Mouse (Mus musculus): ENCODE measurements around the gene Lypd6b.

The Lypd6b gene

GRCm38 (mm10) chr2:49770440-49770839 lies 17.0 kb upstream of the Lypd6b start:
- no peak for DNase-seq (ENCODE audit: low spot score in 2 of 2)

- DNase-seq (ENCODE audit: low spot score in 2 of 2): no peak
Observed at GRCm38 (mm10) chr2:49771172-49771571, 16.3 kb upstream of the Lypd6b start.

DNA sequence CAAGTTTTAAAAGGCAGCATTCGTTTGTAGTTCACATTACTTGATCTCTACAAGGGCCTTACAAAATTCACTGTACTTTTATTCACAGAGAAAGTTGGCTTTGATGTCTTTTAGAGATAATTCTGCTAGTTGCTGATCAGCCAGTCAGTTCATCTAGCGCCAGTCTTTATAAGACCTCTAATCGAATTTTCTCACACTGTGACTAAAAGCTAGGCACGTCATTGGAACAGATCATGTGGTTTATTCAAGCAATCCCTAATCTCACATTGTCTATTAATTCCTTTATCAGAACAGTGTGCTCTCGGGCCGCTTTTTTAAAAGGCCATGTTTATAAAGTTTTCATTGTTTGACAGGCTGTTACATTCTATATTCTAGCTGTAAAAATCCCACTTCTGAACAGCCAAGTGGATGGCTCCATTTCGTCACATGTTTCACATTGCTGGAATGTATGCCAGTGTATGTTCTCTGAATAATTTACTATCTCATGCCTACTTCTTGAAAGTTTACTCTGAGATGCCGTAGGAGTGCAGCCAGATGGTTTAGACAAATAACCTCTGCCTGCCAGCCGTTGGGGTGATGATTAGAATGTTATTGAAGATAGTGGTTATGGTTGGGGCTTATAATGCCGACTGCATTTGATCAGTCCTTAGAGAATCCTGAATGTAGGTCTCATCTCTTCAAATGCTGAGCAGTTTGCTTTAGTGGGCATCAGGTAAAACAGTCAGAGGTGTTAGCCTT lies 14.1 kb upstream of the Lypd6b start:
- DNase-seq (ENCODE audit: low spot score in 2 of 2): no peak

DNA sequence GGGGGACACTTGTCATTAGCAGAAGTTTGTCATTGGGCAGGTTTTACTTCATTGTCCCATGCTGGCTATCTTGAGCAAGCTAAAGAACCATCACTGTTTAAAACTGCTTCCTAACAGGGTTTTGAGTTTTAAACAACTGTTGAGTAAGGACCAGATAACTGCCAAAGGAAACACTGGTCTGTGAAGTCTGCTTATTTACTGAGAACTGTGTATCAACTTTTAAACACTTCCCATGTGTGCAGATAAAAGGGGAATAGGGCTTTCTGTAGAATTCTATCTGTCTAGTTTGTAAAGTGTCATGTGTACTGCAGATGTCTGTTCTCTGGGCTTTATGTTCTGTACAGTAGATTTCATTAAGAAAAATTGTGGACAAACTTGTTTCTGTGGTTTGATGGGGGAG lies 13.3 kb upstream of the Lypd6b start:
- DNase-seq (ENCODE audit: low spot score in 2 of 2): no peak

DNA sequence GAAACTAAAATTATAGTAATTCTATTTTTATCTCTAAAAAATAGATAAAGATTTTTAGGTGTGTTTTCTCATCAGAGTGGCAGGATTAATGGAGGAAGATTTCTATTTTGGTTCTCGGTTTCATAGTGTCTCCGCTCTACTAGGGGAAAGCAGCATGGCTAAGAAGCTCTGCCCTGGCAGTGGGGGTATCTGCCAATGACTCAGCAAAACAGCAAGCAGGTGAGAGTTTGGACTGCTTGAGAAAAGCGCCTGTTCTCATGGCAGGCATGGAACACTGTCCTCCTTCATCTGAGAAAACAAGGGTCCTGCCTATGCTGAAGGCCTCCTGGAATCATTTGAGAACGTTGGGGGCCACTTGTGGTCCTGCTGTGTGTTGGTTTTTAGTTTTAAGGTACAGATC lies 12.3 kb upstream of the Lypd6b start:
- no peak for DNase-seq (ENCODE audit: low spot score in 2 of 2)

GRCm38 (mm10) chr2:49775735-49776134 lies 11.8 kb upstream of the Lypd6b start:
- no peak for DNase-seq (ENCODE audit: low spot score in 2 of 2)

DNA sequence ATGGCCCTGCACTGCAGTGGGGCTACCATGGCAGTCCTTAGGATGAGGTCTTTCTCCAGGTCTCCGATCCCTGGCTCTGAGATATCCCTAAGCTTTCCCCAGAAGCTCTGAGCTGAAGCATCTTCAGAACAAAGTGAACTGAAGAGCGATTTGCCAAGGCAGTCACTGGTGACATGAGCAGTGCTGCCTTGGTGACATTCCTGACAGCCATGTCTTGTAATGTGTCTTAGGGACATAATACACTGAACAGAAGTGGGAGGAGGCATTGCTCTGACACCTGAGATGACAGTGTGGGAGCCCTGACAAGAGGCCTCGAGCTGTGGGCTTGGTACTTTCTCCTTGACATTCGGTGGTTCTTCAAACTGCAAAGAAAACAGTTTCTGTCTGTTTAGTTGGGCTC lies 11.1 kb upstream of the Lypd6b start:
- DNase-seq (ENCODE audit: low spot score in 2 of 2): no peak

DNA sequence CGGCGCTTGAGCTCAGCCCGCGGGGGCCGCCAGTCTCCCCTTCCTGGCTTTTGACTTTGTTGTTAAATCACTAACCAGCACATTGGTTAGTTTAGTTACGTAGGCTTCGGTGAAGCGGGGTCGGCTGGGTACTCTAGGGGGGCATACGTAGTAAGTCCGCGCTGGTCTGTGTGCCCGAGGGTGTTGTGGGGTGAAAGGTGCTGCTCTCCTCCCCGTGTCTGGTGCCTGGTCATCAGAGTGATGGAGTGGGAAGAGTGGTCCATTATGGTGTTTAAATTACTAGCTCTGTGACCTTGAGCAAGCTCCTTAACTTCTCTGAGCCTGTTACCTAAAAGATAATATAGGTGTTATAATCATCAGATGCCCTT lies 547 bp downstream of the Lypd6b start:
- no peak for DNase-seq (ENCODE audit: low spot score in 2 of 2)

DNA sequence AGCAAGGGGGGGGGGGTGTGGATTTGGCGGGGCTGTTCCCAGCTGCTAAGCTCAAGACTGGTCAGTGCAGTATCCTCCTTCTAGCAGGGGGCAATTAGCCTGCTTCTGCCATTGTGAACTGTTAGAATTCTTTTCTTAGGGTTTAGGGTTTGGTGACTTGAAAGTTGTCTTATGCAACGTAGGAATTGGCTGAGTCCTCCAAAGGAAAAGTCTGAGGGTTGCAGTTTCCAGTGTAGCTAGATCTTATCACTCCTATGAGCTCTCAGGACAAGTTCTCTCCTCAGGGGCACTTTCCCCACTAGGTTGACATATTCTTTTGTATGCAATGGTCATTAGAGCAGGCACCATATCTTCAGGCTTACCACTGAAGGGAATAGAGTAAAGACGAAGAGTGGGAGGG lies 1.2 kb downstream of the Lypd6b start:
- no peak for DNase-seq (ENCODE audit: low spot score in 2 of 2)

GRCm38 (mm10) chr2:49789078-49789477 lies 1.6 kb downstream of the Lypd6b start:
- DNase-seq (ENCODE audit: low spot score in 2 of 2): no peak

- no peak for DNase-seq (ENCODE audit: low spot score in 2 of 2)
Observed at GRCm38 (mm10) chr2:49789504-49789903, 2.0 kb downstream of the Lypd6b start.

DNA sequence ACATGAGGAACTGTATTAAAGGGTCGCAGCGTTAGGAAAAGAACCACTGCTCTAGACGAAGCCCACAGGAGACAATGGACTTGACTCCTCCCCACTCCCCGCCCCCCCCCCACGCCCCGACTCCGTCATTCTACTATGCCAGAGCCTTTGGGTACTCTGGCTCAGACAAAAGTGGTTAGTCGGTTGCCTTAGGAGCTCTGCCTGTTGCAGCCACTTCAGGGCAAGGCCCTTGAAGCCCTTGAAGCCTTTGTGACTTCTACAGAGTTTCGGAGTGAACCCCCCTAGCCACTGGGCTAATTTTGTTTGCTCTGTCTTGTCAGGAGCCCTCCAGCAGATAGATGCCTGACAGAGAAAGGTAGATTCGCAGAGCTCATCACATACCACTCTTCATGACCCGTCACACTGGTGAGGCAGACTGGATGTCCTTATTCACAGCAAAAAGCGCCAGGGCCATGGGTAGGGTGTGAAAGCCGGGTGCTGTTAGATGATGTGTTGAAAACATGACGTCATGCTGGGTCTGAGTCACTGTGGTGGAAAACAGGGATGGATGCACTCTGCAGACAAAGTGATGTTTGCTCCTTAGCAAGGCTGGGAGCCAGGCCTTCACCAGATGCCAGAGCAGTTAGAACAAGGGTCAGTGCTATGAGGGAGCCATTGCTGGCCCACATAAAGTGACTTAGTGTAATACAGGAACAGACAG lies 10.1 kb downstream of the Lypd6b start:
- no peak for DNase-seq (ENCODE audit: low spot score in 2 of 2)

- DNase-seq (ENCODE audit: low spot score in 2 of 2): no peak
Observed at GRCm38 (mm10) chr2:49804448-49804847, 17.0 kb downstream of the Lypd6b start.

DNA sequence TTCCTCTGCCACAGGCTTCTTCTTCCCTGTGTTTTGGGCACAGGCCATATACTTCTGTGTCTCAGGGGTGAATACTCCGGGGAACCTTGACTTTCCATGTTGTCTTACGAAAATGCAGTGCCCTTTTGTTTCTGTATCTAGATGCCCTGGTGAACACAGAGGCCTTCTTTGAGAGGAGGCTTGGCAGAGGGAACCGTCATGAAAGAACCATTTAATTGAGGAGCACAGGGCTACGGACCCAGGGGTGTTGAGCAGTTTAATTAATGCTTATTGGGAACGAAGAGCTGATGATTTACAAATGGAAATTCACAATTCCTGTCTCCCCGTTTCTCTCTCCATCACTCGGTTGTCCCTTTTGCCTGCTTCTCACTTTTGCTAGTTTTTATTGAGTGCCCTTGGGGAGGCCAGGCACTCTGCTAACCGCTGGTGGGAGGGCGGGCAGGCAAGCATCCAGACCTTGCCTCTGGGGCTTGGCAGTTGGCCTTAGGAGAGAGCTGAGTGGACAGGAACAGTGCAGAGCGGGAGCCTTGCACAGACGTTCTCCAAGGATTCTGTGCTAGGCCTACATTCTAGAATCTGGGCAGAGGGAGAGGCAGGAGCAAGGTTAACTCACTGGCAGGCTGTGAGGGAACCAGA lies 18.4 kb downstream of the Lypd6b start:
- DNase-seq (ENCODE audit: low spot score in 2 of 2): no peak

GRCm38 (mm10) chr2:49809496-49809895 lies 22.0 kb downstream of the Lypd6b start:
- DNase-seq (ENCODE audit: low spot score in 2 of 2): no peak

DNA sequence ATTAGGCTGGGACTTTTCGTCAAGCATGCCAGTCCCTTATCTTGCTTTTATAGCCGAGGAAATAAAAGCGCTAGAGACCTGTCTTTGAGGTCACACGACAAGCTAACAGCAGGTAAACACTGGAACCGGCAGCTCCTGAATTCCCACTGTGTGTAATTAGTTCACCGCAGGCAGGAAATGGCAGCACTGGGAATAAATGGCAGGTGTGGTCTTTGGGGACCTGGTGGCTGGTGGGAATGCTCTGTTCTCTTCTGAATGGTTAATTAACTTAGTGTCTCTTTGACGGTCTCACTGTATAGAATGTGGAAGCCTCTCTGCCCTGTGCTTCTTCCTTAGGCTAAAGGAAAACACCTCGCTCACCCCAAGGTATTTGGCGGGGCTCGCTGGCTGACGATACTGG lies 23.9 kb downstream of the Lypd6b start:
- no peak for DNase-seq (ENCODE audit: low spot score in 2 of 2)

DNA sequence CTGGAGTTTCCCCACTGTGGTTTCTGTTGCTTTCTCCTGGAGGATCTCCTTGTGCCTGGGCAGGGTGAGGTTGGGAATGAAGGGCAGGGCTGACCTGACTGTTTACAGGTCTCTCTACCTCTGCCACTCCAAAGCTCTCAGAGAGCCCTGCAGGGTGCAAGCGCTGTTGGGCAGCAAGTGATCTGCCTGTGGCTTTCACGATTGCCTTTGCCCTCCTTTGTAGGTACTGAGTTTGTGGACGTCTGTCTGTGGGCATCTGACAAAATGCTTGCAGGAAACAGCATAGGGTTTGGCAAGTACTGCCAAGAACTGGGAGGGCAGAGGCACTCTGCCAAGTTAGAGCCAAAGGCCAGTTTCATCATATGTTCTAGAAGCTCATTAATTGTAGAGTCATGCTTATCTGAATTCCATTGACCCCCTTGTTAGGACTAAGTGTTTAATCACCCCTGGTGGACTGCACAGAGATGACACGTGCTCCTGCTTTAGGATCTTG lies 24.4 kb downstream of the Lypd6b start:
- no peak for DNase-seq (ENCODE audit: low spot score in 2 of 2)

DNA sequence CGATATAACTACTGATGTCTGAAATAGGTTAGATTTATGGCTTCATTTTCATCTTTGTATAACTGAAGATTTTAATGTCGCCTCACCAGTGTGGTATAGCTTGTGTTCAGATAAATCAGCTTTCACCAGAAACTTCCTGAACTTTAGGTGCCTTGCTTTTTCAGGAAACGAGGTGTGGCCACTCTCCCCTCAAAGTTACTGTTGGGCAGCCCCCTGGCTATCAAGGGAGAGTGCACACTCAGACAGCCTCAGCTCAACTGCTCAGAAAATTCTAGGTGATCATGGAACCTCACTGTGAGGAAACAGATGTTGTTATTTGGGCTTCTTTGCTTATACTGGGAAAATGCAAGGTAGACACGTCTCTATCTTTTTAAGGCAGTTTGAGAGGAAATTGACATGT lies 25.7 kb downstream of the Lypd6b start:
- DNase-seq (ENCODE audit: low spot score in 2 of 2): no peak

DNA sequence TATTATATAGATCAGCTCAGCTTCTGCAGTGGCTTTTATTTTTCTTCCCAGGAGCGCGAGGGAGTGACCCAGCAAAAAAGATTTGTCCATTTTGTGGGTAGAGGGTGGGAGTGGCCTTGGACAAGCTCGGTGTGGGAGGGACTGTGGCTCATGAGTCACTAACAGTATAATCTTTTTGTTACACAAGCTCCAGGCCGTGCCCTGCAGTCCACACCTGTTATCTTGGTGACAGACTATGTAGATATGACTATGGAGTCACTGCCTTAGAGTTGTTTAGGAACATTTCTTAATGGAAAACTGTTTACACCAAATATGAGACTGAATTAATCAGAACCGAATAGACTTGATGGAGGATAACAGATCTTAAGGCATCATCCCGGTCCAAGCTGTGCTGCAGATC lies 26.5 kb downstream of the Lypd6b start:
- DNase-seq (ENCODE audit: low spot score in 2 of 2): no peak

- no peak for DNase-seq (ENCODE audit: low spot score in 2 of 2)
Observed at GRCm38 (mm10) chr2:49815696-49816320, 28.3 kb downstream of the Lypd6b start.

GRCm38 (mm10) chr2:49816549-49816948 lies 29.1 kb downstream of the Lypd6b start:
- no peak for DNase-seq (ENCODE audit: low spot score in 2 of 2)

DNA sequence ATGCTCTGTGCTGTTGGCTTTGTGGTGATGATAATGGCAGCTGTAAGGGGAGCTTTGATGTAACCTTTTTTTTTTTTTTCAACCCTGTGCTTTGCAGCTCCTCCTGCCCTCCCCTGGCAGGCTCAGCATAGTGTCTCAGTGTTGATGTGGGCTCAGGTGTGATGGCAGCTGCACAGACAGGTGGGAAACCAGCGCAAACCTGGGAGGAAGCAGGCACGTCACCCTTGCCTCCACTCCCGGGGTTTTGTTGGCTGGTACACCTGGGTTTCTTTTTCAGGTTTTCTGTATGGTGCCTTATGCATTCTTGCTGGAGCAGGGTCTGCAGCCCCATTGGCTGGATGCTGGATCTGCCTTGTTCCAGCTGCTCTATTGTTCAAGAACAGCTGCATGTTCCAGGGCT lies 29.7 kb downstream of the Lypd6b start:
- no peak for DNase-seq (ENCODE audit: low spot score in 2 of 2)

- DNase-seq (ENCODE audit: low spot score in 2 of 2): no peak
Observed at GRCm38 (mm10) chr2:49818126-49818525, 30.6 kb downstream of the Lypd6b start.
